ENCODE assay signal across 8 mouse cellular contexts in genomic region chr11:80145787-80146275, GRCm38 (mm10). TPM values are rescaled to one million over a fixed set of nuclear protein-coding genes. Genes with fewer than 3 reads are reported as not detected.
DNase-seq lines count a peak whose midpoint lies in the region; ATAC-seq and TF ChIP-seq lines count a peak whose summit lies in the region.

No protein-coding gene starts in this region.

- H3K27ac ChIP-seq in bone marrow, adult 2 months (ENCODE audit: control insufficient read depth, insufficient read depth, low read depth, low read length, poor library complexity), result peak overlapping the region; percentile 78
- peak overlapping the region; percentile 47; the same call in 1 of the 2 replicates for H3K27ac ChIP-seq in kidney, postnatal 0 days
- H3K27ac ChIP-seq in hindbrain, embryonic 12.5 days, result no peak overlapping the region

- peak; percentile 68 to 75 for DNase-seq in B cell, adult 2 months
- DNase-seq in kidney, postnatal 0 days (ENCODE audit: low spot score), result peak; percentile 34
- no peak for DNase-seq in testis, postnatal 10 days (ENCODE audit: low spot score)
- no peak for DNase-seq in adrenal gland, adult 18-20 months (ENCODE audit: low spot score in 2 of 2)
- no peak for DNase-seq in embryo, embryonic 9.5 days (ENCODE audit: extremely low spot score)

- H3K36me3 ChIP-seq in kidney, postnatal 0 days (ENCODE audit: insufficient read depth, low read length), result no peaks in the 10 kb centered on the region
- no peaks in the 10 kb centered on the region for H3K36me3 ChIP-seq in hindbrain, embryonic 12.5 days

- H3K4me3 ChIP-seq in bone marrow, adult 2 months (replicated peaks; ENCODE audit: control insufficient read depth, low read depth, low read length), result peak overlapping the region; percentile 35
- no peak overlapping the region for H3K4me3 ChIP-seq in kidney, postnatal 0 days (replicated peaks; ENCODE audit: low read depth, low read length)
- no peak overlapping the region for H3K4me3 ChIP-seq in hindbrain, embryonic 12.5 days

- H3K9me3 ChIP-seq in kidney, postnatal 0 days (replicated peaks; ENCODE audit: low read length), result no peaks in the 10 kb centered on the region
- H3K9me3 ChIP-seq in hindbrain, embryonic 12.5 days (replicated peaks), result no peaks in the 10 kb centered on the region

- no peak for TF ChIP-seq CTCF in bone marrow, adult 2 months (IDR thresholded peaks at IDR 0.05; ENCODE audit: control insufficient read depth, insufficient read depth, low read length)
- no peak for TF ChIP-seq CTCF in kidney, postnatal 0 days (IDR thresholded peaks at IDR 0.05; ENCODE audit: low read depth)

- H3K4me1 ChIP-seq in bone marrow, adult 2 months (ENCODE audit: control insufficient read depth, insufficient read depth, low read length), result peaks cover 1% of the 10 kb centered on the region; the same call in 1 of the 2 replicates
- H3K4me1 ChIP-seq in kidney, postnatal 0 days (replicated peaks; ENCODE audit: insufficient read depth, low read length), result peaks cover 5% of the 10 kb centered on the region; the same call in 1 of the 2 replicates
- peaks cover 10% of the 10 kb centered on the region for H3K4me1 ChIP-seq in hindbrain, embryonic 12.5 days

- H3K4me2 ChIP-seq in kidney, postnatal 0 days (ENCODE audit: low read length), result no peak overlapping the region
- no peak overlapping the region for H3K4me2 ChIP-seq in hindbrain, embryonic 12.5 days (replicated peaks)

- no peak for ATAC-seq in kidney, postnatal 0 days (replicated peaks; ENCODE audit: low FRiP score, low read depth)
- peak; percentile 80 for ATAC-seq in neutrophil, adult 5-6 weeks (ENCODE audit: extremely low read depth, insufficient number of reproducible peaks, low FRiP score, poor library complexity, severe bottlenecking)
- no peak for ATAC-seq in hindbrain, embryonic 12.5 days (ENCODE audit: low FRiP score)

- no peaks in the 10 kb centered on the region for H3K27me3 ChIP-seq in kidney, postnatal 0 days (ENCODE audit: insufficient read depth, low read length)
- no peaks in the 10 kb centered on the region for H3K27me3 ChIP-seq in hindbrain, embryonic 12.5 days

- no peak overlapping the region for H3K9ac ChIP-seq in kidney, postnatal 0 days (ENCODE audit: low read depth, low read length)
- H3K9ac ChIP-seq in hindbrain, embryonic 12.5 days, result no peak overlapping the region

- 5% methylated on average over 10 of the region's 10 CpGs for WGBS in bone marrow, adult 2 months
- WGBS in kidney, postnatal 0 days, result 24% methylated on average over 10 of the region's 10 CpGs
- 54% methylated on average over 10 of the region's 10 CpGs for WGBS in hindbrain, embryonic 12.5 days

- TF ChIP-seq POLR2A in bone marrow, adult 2 months (IDR thresholded peaks at IDR 0.05; ENCODE audit: borderline replicate concordance, control insufficient read depth, low read depth, low read length), result no peak

RNA-seq across cellular contexts. Expression of gene Tefm, which starts 3.9 kb away (rescaled TPM):
- polyA plus RNA-seq in bone marrow, adult 2 months (2011; ENCODE audit: insufficient read depth, insufficient read length, low replicate concordance, missing spikeins), result 2.0 and 5.3 TPM in 2 replicates
- 35.9 and 36.5 TPM in 2 replicates for polyA plus RNA-seq in kidney, postnatal 0 days (2015; fragmentation: Nextera tagmentation; extraction: Ambion mirVana)
- total RNA-seq in neutrophil, adult 5-6 weeks (2017), result 3.7 and 3.9 TPM in 2 replicates
- 23.6 and 26.4 TPM in 2 replicates for polyA plus RNA-seq in hindbrain, embryonic 12.5 days (2016; fragmentation: Nextera tagmentation; extraction: Ambion mirVana)
- total RNA-seq in adrenal gland, adult 18-20 months (2021), result 10 to 100 TPM; 13.6 to 15.5 TPM

RNA-seq across cellular contexts. Expression of gene Adap2, which starts 8.1 kb away (rescaled TPM):
- 2.5 and 4.8 TPM in 2 replicates for polyA plus RNA-seq in bone marrow, adult 2 months (2011; ENCODE audit: insufficient read depth, insufficient read length, low replicate concordance, missing spikeins)
- 3.6 and 4.3 TPM in 2 replicates for polyA plus RNA-seq in kidney, postnatal 0 days (2015; fragmentation: Nextera tagmentation; extraction: Ambion mirVana)
- 1.0 and 1.6 TPM in 2 replicates for total RNA-seq in neutrophil, adult 5-6 weeks (2017)
- polyA plus RNA-seq in hindbrain, embryonic 12.5 days (2016; fragmentation: Nextera tagmentation; extraction: Ambion mirVana), result 2.0 and 2.6 TPM in 2 replicates
- 10 to 100 TPM in 1 of 2 experiments, 1 to 10 TPM in 1; 9.6 to 11.1 TPM for total RNA-seq in adrenal gland, adult 18-20 months (2021)

RNA-seq across cellular contexts. Expression of gene Rnf135, which starts 37.8 kb away (rescaled TPM):
- polyA plus RNA-seq in bone marrow, adult 2 months (2011; ENCODE audit: insufficient read depth, insufficient read length, low replicate concordance, missing spikeins), result 2.3 and 6.0 TPM in 2 replicates
- 11.8 and 12.9 TPM in 2 replicates for polyA plus RNA-seq in kidney, postnatal 0 days (2015; fragmentation: Nextera tagmentation; extraction: Ambion mirVana)
- 5.5 and 5.9 TPM in 2 replicates for total RNA-seq in neutrophil, adult 5-6 weeks (2017)
- polyA plus RNA-seq in hindbrain, embryonic 12.5 days (2016; fragmentation: Nextera tagmentation; extraction: Ambion mirVana), result 5.6 and 6.5 TPM in 2 replicates
- 1 to 10 TPM; 5.9 to 9.1 TPM for total RNA-seq in adrenal gland, adult 18-20 months (2021)

RNA-seq across cellular contexts. Expression of gene Atad5, which starts 56.6 kb away (rescaled TPM):
- polyA plus RNA-seq in bone marrow, adult 2 months (2011; ENCODE audit: insufficient read depth, insufficient read length, low replicate concordance, missing spikeins), result 19.4 and 23.1 TPM in 2 replicates
- 4.9 and 6.0 TPM in 2 replicates for polyA plus RNA-seq in kidney, postnatal 0 days (2015; fragmentation: Nextera tagmentation; extraction: Ambion mirVana)
- 3.8 and 4.3 TPM in 2 replicates for total RNA-seq in neutrophil, adult 5-6 weeks (2017)
- polyA plus RNA-seq in hindbrain, embryonic 12.5 days (2016; fragmentation: Nextera tagmentation; extraction: Ambion mirVana), result 11.1 and 11.7 TPM in 2 replicates
- 1 to 10 TPM; 1.2 to 1.8 TPM for total RNA-seq in adrenal gland, adult 18-20 months (2021)

Comparison
In these comparisons a context has a peak if more than half of its experiments do, and no peak if none do; other contexts are left out.
1. DNase-seq: peak in B cell, adult 2 months (2 of 2) and kidney, postnatal 0 days (single experiment); none in testis, postnatal 10 days (single experiment), adrenal gland, adult 18-20 months (0 of 2) and embryo, embryonic 9.5 days (single experiment).